Mouse (Mus musculus) cerebellum, adult 8-10 months (tissue): Measurements from ENCODE around the gene Bglap.
"Not testable (repeated sequence)": the region's sequence is repeated elsewhere in the genome, so short reads cannot be mapped to it uniquely, and the experiment has no call there.

ENCODE experiments used
- DNase-seq: peaks from one replicate; pipeline ENCODE4 v3.0.0; 2022

The Bglap gene

GRCm38 (mm10) chr3:88393776-88394375, 9.6 kb upstream of the Bglap start:
- no peak for DNase-seq

- DNase-seq = not testable (repeated sequence)
Measured at GRCm38 (mm10) chr3:88382383-88382782, 1.9 kb downstream of the Bglap start.

- not testable (repeated sequence) for DNase-seq
Measured at GRCm38 (mm10) chr3:88381389-88382315, 2.6 kb downstream of the Bglap start.

GRCm38 (mm10) chr3:88378599-88378998, 5.7 kb downstream of the Bglap start, which contains the start of gene Bglap2:
Gene Bglap2, minus strand, starts transcription at chr3:88378699.
- not testable (repeated sequence) for DNase-seq

- DNase-seq = not testable (repeated sequence)
Measured at GRCm38 (mm10) chr3:88376644-88377043, 7.6 kb downstream of the Bglap start.

GRCm38 (mm10) chr3:88375750-88376626, 8.3 kb downstream of the Bglap start:
- not testable (repeated sequence) for DNase-seq

GRCm38 (mm10) chr3:88372643-88373042, 11.6 kb downstream of the Bglap start, which contains the start of gene Bglap3:
Gene Bglap3, minus strand, starts transcription at chr3:88372743.
- not testable (repeated sequence) for DNase-seq

GRCm38 (mm10) chr3:88368511-88368910, 15.8 kb downstream of the Bglap start:
- not testable (repeated sequence) for DNase-seq

GRCm38 (mm10) chr3:88367517-88367916, 16.7 kb downstream of the Bglap start:
- not testable (repeated sequence) for DNase-seq

GRCm38 (mm10) chr3:88366830-88367428, 17.3 kb downstream of the Bglap start:
- DNase-seq = not testable (repeated sequence)

- DNase-seq = no peak
Measured at GRCm38 (mm10) chr3:88365705-88366361, 18.4 kb downstream of the Bglap start.

- DNase-seq = no peak
Measured at GRCm38 (mm10) chr3:88364337-88364736, 19.9 kb downstream of the Bglap start, which contains the start of gene Paqr6. Gene Paqr6, plus strand, starts transcription at chr3:88364584.

- DNase-seq = no peak
Measured at GRCm38 (mm10) chr3:88363700-88364099, 20.6 kb downstream of the Bglap start.

GRCm38 (mm10) chr3:88361612-88362313, 22.5 kb downstream of the Bglap start:
- DNase-seq = no peak

- DNase-seq = no peak
Measured at GRCm38 (mm10) chr3:88361096-88361495, 23.2 kb downstream of the Bglap start.

GRCm38 (mm10) chr3:88359989-88360388, 24.3 kb downstream of the Bglap start:
- no peak for DNase-seq

GRCm38 (mm10) chr3:88359584-88359983, 24.7 kb downstream of the Bglap start:
- DNase-seq = no peak

GRCm38 (mm10) chr3:88354396-88355165, 29.7 kb downstream of the Bglap start:
- DNase-seq = no peak

GRCm38 (mm10) chr3:88352907-88353306, 31.4 kb downstream of the Bglap start:
- DNase-seq = peak; percentile 53

GRCm38 (mm10) chr3:88350732-88351131, 33.5 kb downstream of the Bglap start:
- no peak for DNase-seq
